Mouse (Mus musculus) erythroblast, embryonic 14.5 days (primary cell): ENCODE results near the gene Cdc5l. TPM values are rescaled to one million over a fixed set of nuclear protein-coding genes. Genes with fewer than 3 reads are reported as not detected.
A peak's percentile ranks its signal among the peaks of the same experiment; 100 is the strongest.
"Not testable (repeated sequence)": the region's sequence is repeated elsewhere in the genome, so short reads cannot be mapped to it uniquely, and the experiment has no call there.

Source experiments
- H3K27me3 ChIP-seq: 2 replicates; pipeline ENCODE4 v1.6.1; 2012; ENCODE audit warnings: inconsistent platforms; ENCODE audit not compliant: control insufficient read depth
- H3K36me3 ChIP-seq: 2 replicates; pipeline ENCODE4 v1.6.1; 2012; ENCODE audit warnings: mild to moderate bottlenecking, inconsistent platforms; ENCODE audit not compliant: control insufficient read depth
- H3K4me1 ChIP-seq: 2 replicates; pipeline ENCODE4 v1.6.1; 2012; ENCODE audit warnings: inconsistent platforms; ENCODE audit not compliant: control insufficient read depth
- H3K4me3 ChIP-seq: replicated peaks from 2 replicates; pipeline ENCODE3; 2012; ENCODE audit warnings: moderate library complexity, mild to moderate bottlenecking, inconsistent platforms
- H3K9me3 ChIP-seq: 2 replicates; pipeline ENCODE4 v1.6.1; 2012; ENCODE audit warnings: low read length, inconsistent platforms, mixed read lengths; ENCODE audit not compliant: control insufficient read depth
- GATA1 ChIP-seq: IDR thresholded peaks from 2 replicates; pipeline ENCODE4 v1.6.1; 2012; ENCODE audit warnings: low read length, inconsistent platforms, mixed read lengths
- TAL1 ChIP-seq: IDR thresholded peaks from 3 replicates; pipeline ENCODE4 v1.6.1; 2012; ENCODE audit warnings: low read length, inconsistent platforms, mixed read lengths
- polyA plus RNA-seq: library from polyadenylated mRNA; stranded (reverse); fragments of >175 nt; gene quantifications from 2 replicates; pipeline ENCODE4 v1.2.3, GENCODE M21; 2012

Cdc5l gene
- polyA plus RNA-seq, 1 experiment, result 0.98 TPM

DNA sequence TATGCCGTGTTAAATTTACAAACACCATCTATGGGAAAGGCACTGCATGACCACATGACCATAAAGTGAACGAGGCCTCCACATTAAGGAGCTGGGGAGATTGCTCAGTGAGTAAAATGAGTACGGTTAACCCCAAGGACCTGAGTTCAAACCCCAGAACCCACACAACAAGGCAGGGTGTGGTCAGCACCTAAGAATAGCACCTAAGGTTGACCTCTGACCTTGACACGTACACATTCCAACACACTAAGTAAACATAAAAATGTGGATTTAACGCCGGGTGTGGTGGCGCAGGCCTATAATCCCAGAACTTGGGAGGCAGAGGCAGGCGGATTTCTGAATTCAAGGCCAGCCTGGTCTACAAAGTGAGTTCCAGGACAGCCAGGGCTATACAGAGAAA lies 16.0 kb upstream of the Cdc5l start:
- Histone ChIP-seq H3K27me3 (no peaks in the 10 kb centered on the region), H3K4me1 (no peaks in the 10 kb centered on the region), H3K9me3 (no peaks in the 10 kb centered on the region), H3K36me3 (no peaks in the 10 kb centered on the region), H3K4me3 (no peak overlapping the region)
- TF ChIP-seq GATA1 (no peak), TAL1 (no peak)

DNA sequence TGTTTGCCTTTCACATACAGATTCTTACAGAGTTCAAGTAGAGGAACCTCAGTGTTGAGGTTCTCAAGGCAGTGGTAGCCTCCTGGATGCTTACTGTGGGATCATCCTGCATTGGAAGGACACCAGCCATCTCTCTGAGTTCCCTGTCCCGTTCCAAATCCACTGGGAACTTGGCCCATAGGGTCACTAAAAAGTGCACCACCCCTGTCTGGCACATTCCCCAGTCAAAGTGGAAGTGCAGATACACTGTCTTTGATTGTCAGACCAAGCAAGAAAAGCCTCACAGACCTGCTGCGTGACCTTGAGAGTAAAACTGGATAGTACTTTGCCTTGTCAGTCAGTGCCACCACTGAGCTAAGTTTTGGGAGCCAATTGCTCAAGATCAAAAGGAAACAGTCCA lies 13.5 kb upstream of the Cdc5l start:
- H3K36me3 ChIP-seq, result no peaks in the 10 kb centered on the region
- no peak for TF ChIP-seq TAL1
- TF ChIP-seq GATA1, result no peak
- H3K27me3 ChIP-seq, result no peaks in the 10 kb centered on the region
- H3K9me3 ChIP-seq, result no peaks in the 10 kb centered on the region
- H3K4me3 ChIP-seq, result no peak overlapping the region
- H3K4me1 ChIP-seq, result no peaks in the 10 kb centered on the region

- no peaks in the 10 kb centered on the region; the same call in 1 of the 2 replicates for H3K36me3 ChIP-seq
- H3K27me3 ChIP-seq, result no peaks in the 10 kb centered on the region
- no peak overlapping the region for H3K4me3 ChIP-seq
- H3K9me3 ChIP-seq, result no peaks in the 10 kb centered on the region
- no peaks in the 10 kb centered on the region for H3K4me1 ChIP-seq
- TF ChIP-seq TAL1, result no peak
Observed at GRCm38 (mm10) chr17:45445923-45446322, 12.4 kb upstream of the Cdc5l start.

DNA sequence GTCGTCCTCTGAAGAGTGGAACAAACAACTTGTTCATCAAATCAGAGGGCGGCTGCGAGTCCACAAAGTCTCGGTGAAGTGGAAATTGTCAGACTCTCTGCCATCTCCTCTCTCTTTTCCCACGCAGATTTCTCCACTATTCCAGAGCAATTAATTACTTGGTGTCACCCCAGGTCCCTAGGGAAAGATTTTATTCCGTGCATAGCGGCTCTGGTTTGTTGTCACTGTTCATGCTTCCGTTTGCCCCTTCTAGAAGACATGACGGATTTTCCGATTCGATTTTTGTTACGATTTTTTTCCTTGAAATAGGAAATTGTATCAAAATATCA lies 689 bp upstream of the Cdc5l start:
- Histone ChIP-seq H3K27me3 (no peaks in the 10 kb centered on the region), H3K4me1 (peaks cover 30% of the 10 kb centered on the region), H3K4me3 (peak overlapping the region; percentile 82), H3K9me3 (no peaks in the 10 kb centered on the region), H3K36me3 (no peaks in the 10 kb centered on the region)
- TF ChIP-seq TAL1, result no peak
- no peak for TF ChIP-seq GATA1

- H3K4me3 ChIP-seq, result peak overlapping the region; percentile 82
- H3K9me3 ChIP-seq, result no peaks in the 10 kb centered on the region
- no peak for TF ChIP-seq TAL1
- no peak for TF ChIP-seq GATA1
- peaks cover 30% of the 10 kb centered on the region for H3K4me1 ChIP-seq
- no peaks in the 10 kb centered on the region for H3K27me3 ChIP-seq
- peaks cover 3% of the 10 kb centered on the region for H3K36me3 ChIP-seq
Observed at GRCm38 (mm10) chr17:45432706-45433398, 685 bp downstream of the Cdc5l start.

DNA sequence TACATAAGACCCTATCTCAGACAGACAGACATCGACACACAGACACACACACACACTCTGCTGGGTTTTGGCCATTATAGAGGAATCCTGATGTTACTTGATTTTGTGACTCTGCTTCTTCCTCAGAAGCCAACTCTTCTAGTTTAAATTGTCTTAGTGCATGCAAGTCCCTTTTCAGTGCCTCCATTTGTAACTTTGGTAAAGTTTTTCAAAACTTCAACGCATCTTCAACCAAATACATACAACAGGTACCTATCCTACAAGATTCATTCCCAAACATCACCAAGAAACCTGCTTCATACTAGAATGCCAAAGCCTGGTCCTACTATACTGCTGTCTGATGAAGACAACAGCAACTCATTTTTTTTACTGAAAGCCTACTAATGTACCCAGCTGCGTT lies 1.5 kb downstream of the Cdc5l start:
- H3K4me3 ChIP-seq, result peak overlapping the region; percentile 82
- peaks cover 30% of the 10 kb centered on the region for H3K4me1 ChIP-seq
- H3K9me3 ChIP-seq, result no peaks in the 10 kb centered on the region
- no peaks in the 10 kb centered on the region for H3K27me3 ChIP-seq
- no peak for TF ChIP-seq GATA1
- H3K36me3 ChIP-seq, result peaks cover 11% of the 10 kb centered on the region

DNA sequence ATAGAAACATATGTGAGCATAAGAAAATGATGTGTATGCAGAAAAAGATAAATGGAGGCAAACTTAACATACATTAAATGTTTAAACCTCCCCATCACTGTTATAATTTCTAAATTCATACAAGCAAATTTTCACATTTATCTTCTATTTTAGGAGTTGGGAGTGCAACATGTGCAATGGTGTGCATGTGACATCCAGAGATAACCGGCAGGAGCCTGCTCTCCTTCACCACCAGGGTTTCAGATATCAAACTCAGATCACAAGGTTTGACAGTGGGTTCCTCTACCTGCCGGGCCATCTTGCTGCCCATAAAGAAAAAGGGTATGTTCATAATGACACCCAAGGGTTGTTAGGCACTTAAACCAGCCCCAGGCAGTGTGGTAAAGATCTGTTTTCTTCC lies 16.1 kb downstream of the Cdc5l start:
- TF ChIP-seq TAL1 (no peak), GATA1 (no peak)
- Histone ChIP-seq H3K9me3 (no peaks in the 10 kb centered on the region), H3K4me3 (no peak overlapping the region), H3K27me3 (no peaks in the 10 kb centered on the region), H3K36me3 (peaks cover 92% of the 10 kb centered on the region), H3K4me1 (peaks cover 15% of the 10 kb centered on the region)

DNA sequence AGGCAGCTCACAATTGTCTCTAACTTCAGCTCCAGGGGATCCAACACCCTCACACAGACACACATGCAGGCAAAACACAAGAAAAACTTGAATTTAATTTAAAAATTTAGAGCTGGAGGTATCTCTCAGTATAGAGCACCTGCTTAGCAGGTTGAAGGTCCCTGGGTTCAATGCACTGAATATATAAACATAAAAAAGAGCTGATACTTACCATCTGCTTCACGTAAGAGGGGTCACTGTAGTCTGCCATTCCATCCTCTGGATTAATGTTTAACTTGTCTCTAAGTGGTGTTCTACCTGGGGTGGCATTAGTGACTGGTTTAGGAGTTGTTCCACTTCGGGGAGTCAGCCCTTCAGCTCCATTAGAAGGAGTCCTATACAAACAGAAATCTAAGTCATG lies 21.9 kb downstream of the Cdc5l start:
- not testable (repeated sequence) for H3K27me3 ChIP-seq, H3K9me3 ChIP-seq, H3K4me3 ChIP-seq, H3K4me1 ChIP-seq
- peaks cover 98% of the 10 kb centered on the region for H3K36me3 ChIP-seq

- TF ChIP-seq TAL1 (no peak), GATA1 (no peak)
- Histone ChIP-seq H3K4me1 (no peaks in the 10 kb centered on the region), H3K4me3 (no peak overlapping the region), H3K9me3 (no peaks in the 10 kb centered on the region), H3K36me3 (peaks cover 98% of the 10 kb centered on the region), H3K27me3 (no peaks in the 10 kb centered on the region)
Observed at GRCm38 (mm10) chr17:45408719-45409118, 24.8 kb downstream of the Cdc5l start.

DNA sequence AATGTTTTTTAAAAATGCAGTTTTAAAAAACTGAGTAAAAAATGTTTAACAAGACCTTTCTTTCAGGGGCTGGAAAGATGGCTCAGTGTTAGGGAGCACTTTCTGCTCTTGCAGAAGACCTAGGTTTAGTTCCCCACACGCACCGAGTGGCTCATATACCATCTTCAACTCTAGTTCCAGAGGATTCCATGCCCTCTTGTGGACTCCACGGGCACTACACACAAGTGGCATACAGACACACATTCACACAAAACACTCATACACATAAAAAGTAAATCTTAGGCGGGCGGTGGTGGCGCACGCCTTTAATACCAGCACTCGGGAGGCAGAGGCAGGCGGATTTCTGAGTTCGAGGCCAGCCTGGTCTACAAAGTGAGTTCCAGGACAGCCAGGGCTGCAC lies 27.3 kb downstream of the Cdc5l start:
- Histone ChIP-seq H3K36me3 (peaks cover 98% of the 10 kb centered on the region), H3K27me3 (no peaks in the 10 kb centered on the region), H3K4me1 (no peaks in the 10 kb centered on the region), H3K4me3 (no peak overlapping the region), H3K9me3 (no peaks in the 10 kb centered on the region)
- TF ChIP-seq TAL1 (no peak), GATA1 (no peak)
